Mouse (Mus musculus): ENCODE data around the gene Fam3c. TPM values are rescaled to one million over a fixed set of nuclear protein-coding genes. Genes with fewer than 3 reads are reported as not detected.

Fam3c gene
- polyA plus RNA-seq, 1 experiment = 19.4 TPM

DNA sequence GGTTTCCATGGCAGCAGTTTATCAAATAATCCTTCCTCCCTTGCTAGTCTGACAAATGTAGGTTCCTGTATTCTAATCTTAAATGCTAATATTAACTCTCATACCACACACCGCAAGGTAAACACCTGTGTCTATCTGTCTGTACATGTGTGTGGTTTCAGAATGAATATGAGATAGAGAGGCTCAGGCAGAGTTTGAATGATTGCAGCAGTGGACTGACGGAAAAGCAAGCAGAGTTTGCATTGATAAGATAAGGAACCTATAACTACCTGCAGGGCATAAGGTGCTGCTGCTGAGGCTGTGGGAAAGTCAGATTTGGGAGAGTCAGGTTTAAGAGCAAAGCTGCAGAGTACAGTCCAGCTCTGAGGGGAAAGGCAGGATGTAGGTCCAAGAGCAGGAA is 10.9 kb upstream of the Fam3c start:
- Histone ChIP-seq H3K4me3 (no peak overlapping the region), H3ac (ENCODE audit: control insufficient read depth, insufficient read length) (no peak overlapping the region)

DNA sequence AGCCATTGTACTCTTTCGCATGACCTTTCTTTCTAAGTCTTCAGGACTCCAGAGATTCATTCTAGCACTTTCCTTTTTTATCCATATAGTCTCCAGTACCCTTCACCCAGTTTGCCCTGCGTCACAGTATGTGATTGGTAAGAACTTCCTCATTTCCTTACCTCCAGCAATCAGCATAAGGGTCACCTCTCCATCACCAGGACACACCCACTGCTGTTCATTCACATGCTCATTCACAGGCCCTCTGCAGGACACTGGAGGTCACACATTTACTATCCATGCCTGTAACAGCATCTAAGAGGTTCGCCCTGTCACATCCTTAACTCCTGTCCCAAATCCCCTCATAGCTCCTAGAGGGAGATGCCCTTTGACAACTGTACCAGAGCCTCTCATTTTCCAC is 7.5 kb upstream of the Fam3c start:
- no peak for TF ChIP-seq MYOD1 (IDR thresholded peaks at IDR 0.05; ENCODE audit: control insufficient read depth in 1 of 3, insufficient read length in 2 of 3, low read depth in 2 of 3)
- no peak for TF ChIP-seq MAX (IDR thresholded peaks at IDR 0.05; ENCODE audit: low read depth)
- no peak for TF ChIP-seq POLR2A (IDR thresholded peaks at IDR 0.05; ENCODE audit: insufficient read length, low read depth)
- TF ChIP-seq TCF3 (IDR thresholded peaks at IDR 0.05; ENCODE audit: insufficient read length, low read depth) = no peak
- no peak for TF ChIP-seq REST (IDR thresholded peaks at IDR 0.05; ENCODE audit: insufficient read depth, insufficient read length)
- no peak for TF ChIP-seq TCF12 (IDR thresholded peaks at IDR 0.05; ENCODE audit: insufficient read depth, poor library complexity, severe bottlenecking)
- TF ChIP-seq SRF (IDR thresholded peaks at IDR 0.05; ENCODE audit: control insufficient read depth, insufficient read length, low read depth) = no peak
- TF ChIP-seq POLR2AphosphoS2 (IDR thresholded peaks at IDR 0.05; ENCODE audit: insufficient read length, low read depth) = no peak
- TF ChIP-seq CEBPB (IDR thresholded peaks at IDR 0.05; ENCODE audit: insufficient read depth, poor library complexity, severe bottlenecking) = no peak
- no peak for TF ChIP-seq E2F4 (IDR thresholded peaks at IDR 0.05; ENCODE audit: insufficient read depth)
- no peak for TF ChIP-seq USF1 (IDR thresholded peaks at IDR 0.05; ENCODE audit: low read depth)
- no peak for TF ChIP-seq MYOG (IDR thresholded peaks at IDR 0.05; ENCODE audit: control insufficient read depth in 1 of 3, insufficient read depth in 1 of 3, insufficient read length in 2 of 3, low read depth in 2 of 3)
- H3K4me2 ChIP-seq (ENCODE audit: low read depth) = no peak overlapping the region
- no peak overlapping the region for H3ac ChIP-seq (ENCODE audit: control insufficient read depth, insufficient read length)
- no peaks in the 10 kb centered on the region for H3K27me3 ChIP-seq (ENCODE audit: control insufficient read depth, insufficient read depth, insufficient read length)
- H3K79me2 ChIP-seq (ENCODE audit: control insufficient read depth, insufficient read depth) = no peaks in the 10 kb centered on the region
- no peaks in the 10 kb centered on the region for H3K36me3 ChIP-seq (ENCODE audit: control insufficient read depth, insufficient read depth)
- H3K4me3 ChIP-seq = no peak overlapping the region

More for the DNA sequence above, 10.9 kb upstream of the Fam3c start:
- Histone ChIP-seq H3K4me2 (ENCODE audit: low read depth) (no peak overlapping the region), H3K27me3 (ENCODE audit: control insufficient read depth, insufficient read depth, insufficient read length) (no peaks in the 10 kb centered on the region), H3K79me2 (ENCODE audit: control insufficient read depth, insufficient read depth) (no peaks in the 10 kb centered on the region), H3K36me3 (ENCODE audit: control insufficient read depth, insufficient read depth) (no peaks in the 10 kb centered on the region)
- TF ChIP-seq REST (IDR thresholded peaks at IDR 0.05; ENCODE audit: insufficient read depth, insufficient read length) (no peak), MAX (IDR thresholded peaks at IDR 0.05; ENCODE audit: low read depth) (no peak), MYOD1 (IDR thresholded peaks at IDR 0.05; ENCODE audit: control insufficient read depth in 1 of 3, insufficient read length in 2 of 3, low read depth in 2 of 3) (no peak), E2F4 (IDR thresholded peaks at IDR 0.05; ENCODE audit: insufficient read depth) (no peak), USF1 (IDR thresholded peaks at IDR 0.05; ENCODE audit: low read depth) (no peak), POLR2A (IDR thresholded peaks at IDR 0.05; ENCODE audit: insufficient read length, low read depth) (no peak), TCF3 (IDR thresholded peaks at IDR 0.05; ENCODE audit: insufficient read length, low read depth) (no peak), TCF12 (IDR thresholded peaks at IDR 0.05; ENCODE audit: insufficient read depth, poor library complexity, severe bottlenecking) (no peak)

DNA sequence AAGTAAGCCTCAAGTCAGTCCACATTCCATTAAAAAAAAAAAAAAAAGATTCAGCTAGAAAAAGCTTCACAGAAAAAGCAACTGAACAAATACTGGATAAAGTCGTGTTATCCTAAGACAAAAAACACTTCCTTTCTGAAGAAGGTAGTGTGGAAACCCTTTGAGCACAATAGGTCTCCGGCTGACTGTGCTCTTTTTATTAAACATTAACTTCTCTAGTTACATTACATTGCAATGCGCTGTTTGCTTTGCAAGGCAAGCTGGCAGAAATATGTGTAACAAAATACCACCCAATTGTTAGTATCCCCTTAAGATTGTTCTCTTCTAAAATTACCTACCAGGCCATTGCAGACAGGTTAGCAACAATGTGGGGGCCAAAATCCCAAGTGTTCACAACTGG is 5.9 kb upstream of the Fam3c start:
- no peak overlapping the region for H3K4me2 ChIP-seq (ENCODE audit: low read depth)
- H3K27me3 ChIP-seq (ENCODE audit: control insufficient read depth, insufficient read depth, insufficient read length) = no peaks in the 10 kb centered on the region
- no peak overlapping the region for H3ac ChIP-seq (ENCODE audit: control insufficient read depth, insufficient read length)
- no peaks in the 10 kb centered on the region for H3K36me3 ChIP-seq (ENCODE audit: control insufficient read depth, insufficient read depth)
- TF ChIP-seq TCF3 (IDR thresholded peaks at IDR 0.05; ENCODE audit: insufficient read length, low read depth) = no peak
- TF ChIP-seq SRF (IDR thresholded peaks at IDR 0.05; ENCODE audit: control insufficient read depth, insufficient read length, low read depth) = no peak
- no peak for TF ChIP-seq TCF12 (IDR thresholded peaks at IDR 0.05; ENCODE audit: insufficient read depth, poor library complexity, severe bottlenecking)
- TF ChIP-seq POLR2AphosphoS2 (IDR thresholded peaks at IDR 0.05; ENCODE audit: insufficient read length, low read depth) = no peak
- no peak for TF ChIP-seq REST (IDR thresholded peaks at IDR 0.05; ENCODE audit: insufficient read depth, insufficient read length)
- no peak for TF ChIP-seq MYOD1 (IDR thresholded peaks at IDR 0.05; ENCODE audit: control insufficient read depth in 1 of 3, insufficient read length in 2 of 3, low read depth in 2 of 3)
- H3K4me3 ChIP-seq = no peak overlapping the region
- H3K79me2 ChIP-seq (ENCODE audit: control insufficient read depth, insufficient read depth) = no peaks in the 10 kb centered on the region

DNA sequence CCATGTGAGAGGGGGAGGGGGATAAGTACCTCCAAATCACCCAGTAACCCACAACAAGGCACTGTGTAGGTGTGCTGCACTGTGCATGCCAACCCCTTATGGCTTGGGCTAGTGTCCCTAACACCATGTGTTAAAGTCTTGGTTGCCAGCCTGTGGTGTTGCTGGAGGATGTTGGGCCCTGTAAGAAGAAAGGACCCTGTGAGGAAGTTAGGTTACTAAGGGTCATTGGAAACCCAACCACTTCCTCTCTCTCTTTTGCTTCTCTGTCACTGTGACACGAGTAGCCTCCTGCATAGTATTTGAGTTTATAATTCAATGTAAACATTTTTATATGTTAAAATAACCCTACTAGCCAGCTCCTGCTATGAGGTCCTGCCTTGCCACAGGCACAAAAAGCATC is 3.0 kb upstream of the Fam3c start:
- Histone ChIP-seq H3K27me3 (ENCODE audit: control insufficient read depth, insufficient read depth, insufficient read length) (no peaks in the 10 kb centered on the region), H3ac (ENCODE audit: control insufficient read depth, insufficient read length) (no peak overlapping the region), H3K79me2 (ENCODE audit: control insufficient read depth, insufficient read depth) (peaks cover 4% of the 10 kb centered on the region), H3K36me3 (ENCODE audit: control insufficient read depth, insufficient read depth) (no peaks in the 10 kb centered on the region), H3K4me2 (ENCODE audit: low read depth) (no peak overlapping the region), H3K4me3 (no peak overlapping the region)
- no peak for TF ChIP-seq REST (IDR thresholded peaks at IDR 0.05; ENCODE audit: insufficient read depth, insufficient read length)

DNA sequence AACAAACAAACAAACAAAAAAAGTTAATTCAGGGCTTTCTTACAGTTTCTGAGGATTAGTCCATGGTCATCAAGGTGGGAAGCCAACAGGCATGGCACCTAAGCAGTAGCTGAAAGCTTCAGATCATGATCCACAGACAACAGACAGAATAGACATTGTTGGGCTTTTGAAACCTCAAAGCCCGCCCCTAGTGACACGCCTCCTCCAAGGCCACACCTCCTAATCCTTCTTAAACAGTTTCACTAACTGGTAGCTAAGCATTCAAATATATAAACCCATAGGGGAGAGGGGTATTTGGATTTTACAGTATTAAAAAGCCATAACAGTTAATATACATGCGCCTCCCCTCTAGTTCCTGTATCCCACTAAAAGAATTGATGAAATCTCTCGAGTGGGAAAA is 1.3 kb upstream of the Fam3c start:
- Histone ChIP-seq H3K36me3 (ENCODE audit: control insufficient read depth, insufficient read depth) (no peaks in the 10 kb centered on the region), H3K79me2 (ENCODE audit: control insufficient read depth, insufficient read depth) (peaks cover 4% of the 10 kb centered on the region), H3K27me3 (ENCODE audit: control insufficient read depth, insufficient read depth, insufficient read length) (no peaks in the 10 kb centered on the region), H3ac (ENCODE audit: control insufficient read depth, insufficient read length) (no peak overlapping the region), H3K4me3 (no peak overlapping the region), H3K4me2 (ENCODE audit: low read depth) (no peak overlapping the region)
- no peak for TF ChIP-seq MYOD1 (IDR thresholded peaks at IDR 0.05; ENCODE audit: control insufficient read depth in 1 of 3, insufficient read length in 2 of 3, low read depth in 2 of 3)
- no peak for TF ChIP-seq MYOG (IDR thresholded peaks at IDR 0.05; ENCODE audit: control insufficient read depth in 1 of 3, insufficient read depth in 1 of 3, insufficient read length in 2 of 3, low read depth in 2 of 3)
- TF ChIP-seq SRF (IDR thresholded peaks at IDR 0.05; ENCODE audit: control insufficient read depth, insufficient read length, low read depth) = no peak
- TF ChIP-seq E2F4 (IDR thresholded peaks at IDR 0.05; ENCODE audit: insufficient read depth) = no peak
- no peak for TF ChIP-seq USF1 (IDR thresholded peaks at IDR 0.05; ENCODE audit: low read depth)
- TF ChIP-seq POLR2AphosphoS2 (IDR thresholded peaks at IDR 0.05; ENCODE audit: insufficient read length, low read depth) = no peak
- no peak for TF ChIP-seq REST (IDR thresholded peaks at IDR 0.05; ENCODE audit: insufficient read depth, insufficient read length)
- TF ChIP-seq CEBPB (IDR thresholded peaks at IDR 0.05; ENCODE audit: insufficient read depth, poor library complexity, severe bottlenecking) = no peak
- TF ChIP-seq POLR2A (IDR thresholded peaks at IDR 0.05; ENCODE audit: insufficient read length, low read depth) = no peak
- no peak for TF ChIP-seq TCF12 (IDR thresholded peaks at IDR 0.05; ENCODE audit: insufficient read depth, poor library complexity, severe bottlenecking)
